Mouse (Mus musculus): Measurements from ENCODE around the gene 4930447C04Rik. TPM values are rescaled to one million over a fixed set of nuclear protein-coding genes. Genes with fewer than 3 reads are reported as not detected.

4930447C04Rik gene
- total RNA-seq (2021): 1 to 10 TPM; 6.8 to 7.9 TPM
- long read RNA-seq, experiment 1: 0 reads
- long read RNA-seq, experiment 2: 0 reads

DNA sequence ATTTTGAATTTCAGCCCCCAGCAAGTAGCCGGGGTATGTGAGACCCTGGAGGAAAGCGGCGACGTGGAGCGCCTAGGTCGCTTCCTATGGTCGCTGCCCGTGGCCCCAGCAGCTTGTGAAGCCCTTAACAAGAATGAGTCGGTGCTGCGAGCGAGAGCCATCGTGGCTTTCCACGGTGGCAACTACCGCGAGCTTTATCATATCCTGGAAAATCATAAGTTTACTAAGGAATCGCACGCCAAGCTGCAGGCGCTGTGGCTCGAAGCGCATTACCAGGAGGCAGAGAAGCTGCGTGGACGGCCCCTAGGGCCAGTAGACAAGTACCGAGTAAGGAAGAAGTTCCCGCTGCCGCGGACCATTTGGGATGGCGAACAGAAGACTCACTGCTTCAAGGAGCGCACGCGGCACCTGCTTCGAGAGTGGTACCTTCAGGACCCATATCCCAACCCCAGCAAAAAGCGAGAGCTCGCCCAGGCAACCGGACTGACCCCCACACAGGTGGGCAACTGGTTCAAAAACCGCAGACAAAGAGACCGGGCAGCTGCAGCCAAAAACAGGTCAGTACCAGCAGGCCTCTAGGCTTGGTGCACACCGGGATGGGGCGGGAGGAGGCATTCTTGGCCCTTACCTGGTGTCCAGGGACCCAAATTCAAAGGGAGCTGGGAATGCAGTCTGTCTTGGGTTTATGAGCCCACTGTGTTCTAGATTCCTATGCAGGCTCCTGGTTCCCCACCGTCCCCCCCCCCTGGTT is at the start of gene 4930447C04Rik:
4930447C04Rik (minus strand) TSS at position 704 of the 751 bp plus-strand sequence.
- no peak for DNase-seq (ENCODE audit: low spot score in 2 of 2)
- intact Hi-C loops (cut with DNase I): no loop called here

DNA sequence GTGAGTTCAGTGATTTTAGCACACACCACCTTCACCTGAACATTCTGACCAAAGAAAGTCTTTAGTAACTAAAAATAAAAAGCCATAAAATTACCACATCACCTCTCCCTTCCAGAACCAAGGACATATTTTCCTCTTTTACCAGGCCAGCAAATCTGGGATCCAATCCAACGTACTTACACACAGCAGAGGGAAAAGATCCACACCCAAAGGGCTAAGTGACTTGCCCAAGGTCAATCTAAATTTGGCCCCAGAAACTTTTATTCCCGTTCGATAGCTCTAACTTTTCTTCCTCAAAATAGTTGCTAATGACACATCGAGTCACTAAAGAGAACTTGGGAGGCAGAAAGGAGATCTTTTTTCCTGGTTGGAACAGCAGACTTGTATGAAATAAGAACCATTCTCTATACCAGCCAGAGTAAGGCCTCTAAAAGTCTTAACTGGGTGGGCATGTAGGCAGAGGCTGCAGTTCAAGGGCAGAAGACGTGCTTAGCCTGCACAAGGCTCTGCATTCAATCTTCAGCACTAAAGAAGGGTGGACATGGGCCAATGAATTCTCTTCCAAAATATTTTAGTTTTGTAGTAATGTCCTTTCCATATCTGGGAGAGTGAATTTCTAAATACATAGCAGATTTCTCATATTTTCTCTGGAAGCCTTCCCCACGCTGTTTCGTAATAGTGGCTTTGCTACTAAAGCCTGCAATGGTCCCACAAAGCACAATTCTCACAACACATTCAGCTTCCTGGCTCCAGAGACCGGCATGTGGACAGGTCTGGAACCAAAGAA is 42.7 kb upstream of the 4930447C04Rik start:
- intact Hi-C loops (cut with DNase I): no loop called here
- no peak for DNase-seq (ENCODE audit: low spot score in 2 of 2)

DNA sequence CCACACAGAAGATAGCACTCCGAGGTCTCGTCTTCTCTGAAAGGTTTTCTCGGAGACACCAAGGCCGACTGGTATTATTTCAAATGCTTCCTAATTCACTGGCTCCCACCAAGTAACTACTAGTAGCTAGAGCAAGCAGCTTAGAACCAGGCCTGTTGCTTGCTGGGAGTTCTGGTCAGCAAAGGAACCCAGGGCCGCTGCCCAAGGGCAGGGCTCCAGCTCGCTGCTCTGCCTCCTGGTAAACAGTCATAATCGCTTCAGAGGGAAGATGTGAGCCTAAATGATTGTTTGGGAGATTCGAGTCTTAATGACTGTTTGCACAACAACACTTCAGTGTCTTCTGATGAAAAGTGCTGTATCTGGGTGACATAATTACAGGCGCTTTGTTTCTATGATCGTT is 42.0 kb upstream of the 4930447C04Rik start:
- intact Hi-C loops (cut with DNase I): no loop called here
- DNase-seq (ENCODE audit: low spot score in 2 of 2): no peak

GRCm38 (mm10) chr12:72979236-72979635 is 38.7 kb upstream of the 4930447C04Rik start:
- intact Hi-C loops (cut with DNase I): loop anchor here (10.0 kb wide), 1 partner anchor 464 kb away; no protein-coding TSS in a partner anchor
- DNase-seq (ENCODE audit: low spot score in 2 of 2): no peak

- intact Hi-C loops (cut with DNase I): loop anchor here (10.0 kb wide), 1 partner anchor 463 kb away; no protein-coding TSS in a partner anchor
- no peak for DNase-seq (ENCODE audit: low spot score in 2 of 2)
These were observed 37.3 kb upstream of the 4930447C04Rik start for GRCm38 (mm10) chr12:72977851-72978250.

DNA sequence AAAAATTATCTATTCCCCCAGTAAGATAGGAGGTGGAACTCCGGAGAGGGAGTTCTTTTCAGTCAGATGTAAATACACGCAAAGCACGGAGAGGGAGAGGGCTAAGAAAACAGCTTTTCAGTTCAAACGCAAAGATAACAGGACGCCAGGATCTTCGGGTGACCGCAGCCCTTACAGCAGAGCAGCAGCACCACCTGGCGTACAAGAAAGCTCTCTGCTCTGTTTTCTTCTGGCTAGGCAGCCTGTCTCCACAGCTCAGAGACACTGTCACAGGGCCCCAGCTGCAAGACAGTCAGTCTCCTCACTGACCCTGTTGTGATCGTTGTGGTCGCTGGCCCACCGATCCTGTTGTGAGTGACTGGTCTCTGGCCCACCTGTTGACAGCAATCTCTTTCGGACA is 36.1 kb upstream of the 4930447C04Rik start:
- peak; percentile 57 to 80 for DNase-seq (ENCODE audit: low spot score in 2 of 2)
- intact Hi-C loops (cut with DNase I): loop anchor here (1.0 to 10.0 kb wide), 2 partner anchors 128 to 462 kb away; no protein-coding TSS in a partner anchor

DNA sequence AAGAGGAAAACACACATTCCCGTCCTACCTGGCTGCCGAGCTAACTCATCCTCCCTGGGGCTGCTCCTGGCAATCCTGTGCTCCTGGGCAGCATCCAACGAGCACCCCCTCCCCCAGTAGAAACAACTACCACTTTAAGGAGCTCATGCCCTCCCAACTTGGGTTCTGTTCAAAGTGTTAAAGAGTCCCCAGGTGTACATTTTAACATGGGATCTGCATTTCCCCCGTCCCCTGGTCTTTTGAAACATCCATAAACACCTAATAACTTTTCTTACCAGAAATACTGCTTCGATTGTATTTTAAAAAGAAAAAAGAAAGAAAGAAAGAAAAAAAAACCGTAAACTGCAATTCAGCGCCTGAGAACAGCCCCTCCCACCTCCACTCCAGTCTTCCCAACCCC is 35.6 kb upstream of the 4930447C04Rik start:
- intact Hi-C loops (cut with DNase I): loop anchor here (1.0 to 10.0 kb wide), 2 partner anchors 128 to 461 kb away; no protein-coding TSS in a partner anchor
- no peak for DNase-seq (ENCODE audit: low spot score in 2 of 2)

DNA sequence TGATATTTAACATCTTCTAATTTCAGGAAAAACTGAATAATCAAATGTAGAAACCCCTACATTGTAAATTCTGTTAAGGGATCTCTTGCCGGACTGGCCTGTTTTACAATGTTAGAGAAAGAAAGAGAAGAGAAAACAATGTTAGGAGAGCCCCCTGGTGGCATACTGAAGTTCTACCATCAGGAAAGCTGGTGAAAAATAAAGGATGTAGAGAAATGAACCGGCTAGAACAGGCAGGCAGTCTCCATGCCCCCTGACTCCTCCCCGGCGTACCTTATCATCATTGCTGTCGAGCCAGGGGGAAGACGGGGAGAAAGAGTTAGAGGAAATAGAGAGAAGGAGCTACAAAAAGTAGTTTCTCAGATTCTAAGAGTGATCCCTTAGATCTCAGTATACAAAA is 32.6 kb upstream of the 4930447C04Rik start:
- intact Hi-C loops (cut with DNase I): loop anchor here (10.0 kb wide), 1 partner anchor 458 kb away; no protein-coding TSS in a partner anchor
- DNase-seq (ENCODE audit: low spot score in 2 of 2): peak; percentile 40 to 67

DNA sequence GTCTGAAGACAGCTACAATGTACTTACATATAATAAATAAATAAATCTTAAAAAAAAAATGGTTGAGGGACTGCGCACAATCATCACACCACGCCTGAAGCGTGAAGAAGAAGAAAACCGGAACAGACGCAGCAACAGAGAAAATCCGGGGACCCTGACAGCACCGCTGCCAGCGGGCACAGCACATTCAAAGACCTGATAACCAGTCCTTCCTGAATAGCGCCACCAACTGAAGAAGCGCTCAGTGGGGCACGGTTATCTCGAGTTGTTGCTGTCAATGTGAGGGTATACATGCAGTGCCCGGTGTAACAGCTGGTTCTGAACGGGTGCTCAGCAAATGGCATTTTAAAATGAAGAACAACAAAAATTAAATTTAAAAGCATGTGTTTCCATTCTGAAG is 30.0 kb upstream of the 4930447C04Rik start:
- intact Hi-C loops (cut with DNase I): loop anchor here (10.0 kb wide), 1 partner anchor 456 kb away; no protein-coding TSS in a partner anchor
- no peak for DNase-seq (ENCODE audit: low spot score in 2 of 2)

- intact Hi-C loops (cut with DNase I): no loop called here
- DNase-seq (ENCODE audit: low spot score in 2 of 2): no peak
These were observed 27.0 kb upstream of the 4930447C04Rik start for GRCm38 (mm10) chr12:72967541-72967940.

GRCm38 (mm10) chr12:72962761-72963160 is 22.2 kb upstream of the 4930447C04Rik start:
- intact Hi-C loops (cut with DNase I): no loop called here
- DNase-seq (ENCODE audit: low spot score in 2 of 2): no peak

GRCm38 (mm10) chr12:72958446-72958845 is 17.9 kb upstream of the 4930447C04Rik start:
- intact Hi-C loops (cut with DNase I): no loop called here
- DNase-seq (ENCODE audit: low spot score in 2 of 2): no peak

- no peak for DNase-seq (ENCODE audit: low spot score in 2 of 2)
- intact Hi-C loops (cut with DNase I): no loop called here
These were observed 17.4 kb upstream of the 4930447C04Rik start for GRCm38 (mm10) chr12:72957829-72958424.

- DNase-seq (ENCODE audit: low spot score in 2 of 2): no peak
- intact Hi-C loops (cut with DNase I): no loop called here
These were observed 14.3 kb upstream of the 4930447C04Rik start for GRCm38 (mm10) chr12:72954906-72955305.

DNA sequence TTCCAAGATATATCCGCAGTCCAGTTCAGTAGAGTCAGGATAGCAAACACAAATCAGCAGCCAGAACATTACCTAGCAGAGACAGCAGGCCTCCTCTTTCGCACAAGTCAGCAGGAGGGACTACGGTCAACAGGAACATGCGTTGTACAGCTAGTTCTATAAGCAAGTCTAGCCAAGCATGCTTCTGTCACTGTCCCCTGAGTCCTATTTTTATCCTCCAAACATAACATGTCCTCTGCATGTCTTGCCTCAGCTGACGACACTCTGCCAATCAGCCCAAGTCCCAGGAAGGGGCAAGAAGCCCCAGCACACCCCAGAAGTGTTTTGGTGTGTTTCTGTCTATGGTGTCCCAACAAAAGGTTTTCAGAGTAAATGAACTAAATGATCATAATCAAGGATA is 13.3 kb upstream of the 4930447C04Rik start:
- intact Hi-C loops (cut with DNase I): no loop called here
- no peak for DNase-seq (ENCODE audit: low spot score in 2 of 2)

DNA sequence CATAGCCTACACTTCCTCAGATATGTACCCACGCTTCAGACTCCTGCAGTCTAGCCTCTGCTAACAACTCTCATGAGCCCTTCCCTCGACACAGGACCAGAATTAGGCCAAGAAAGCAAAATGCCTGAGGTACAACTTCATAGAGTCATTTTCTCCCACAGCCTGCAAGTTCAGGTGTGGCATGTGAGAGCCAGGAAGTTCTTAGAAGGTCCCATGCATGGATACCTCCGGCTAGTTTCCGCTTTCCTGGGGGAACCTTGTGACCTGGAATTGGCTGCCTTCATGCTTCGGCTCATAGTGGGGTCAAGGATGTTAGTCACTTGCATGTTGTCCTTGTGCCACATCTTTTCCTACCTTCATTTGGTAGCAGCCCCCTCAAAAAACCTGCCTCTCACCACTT is 12.5 kb upstream of the 4930447C04Rik start:
- intact Hi-C loops (cut with DNase I): no loop called here
- no peak for DNase-seq (ENCODE audit: low spot score in 2 of 2)

GRCm38 (mm10) chr12:72947335-72947734 is 6.8 kb upstream of the 4930447C04Rik start:
- intact Hi-C loops (cut with DNase I): no loop called here
- DNase-seq (ENCODE audit: low spot score in 2 of 2): no peak

DNA sequence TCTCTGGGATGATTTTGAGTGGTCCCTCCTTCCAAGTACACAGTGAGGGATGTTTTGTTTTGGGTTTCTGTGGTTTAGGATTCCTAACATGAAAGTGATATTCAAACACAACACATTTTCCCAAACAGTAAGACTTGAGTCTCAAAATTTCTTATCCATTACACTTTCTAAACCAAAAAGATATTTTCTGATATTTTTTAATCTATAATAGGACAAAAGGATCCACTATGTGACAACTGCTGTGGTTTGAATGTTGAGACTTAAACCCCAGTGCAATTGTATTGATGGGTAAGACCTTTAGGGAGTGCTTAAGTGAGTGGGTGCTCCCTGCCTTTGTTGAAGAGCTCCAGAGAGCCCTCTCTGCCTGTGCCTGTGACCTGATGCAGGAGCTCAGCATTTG is 6.2 kb upstream of the 4930447C04Rik start:
- intact Hi-C loops (cut with DNase I): no loop called here
- no peak for DNase-seq (ENCODE audit: low spot score in 2 of 2)

- intact Hi-C loops (cut with DNase I): no loop called here
- no peak for DNase-seq (ENCODE audit: low spot score in 2 of 2)
These were observed 5.5 kb upstream of the 4930447C04Rik start for GRCm38 (mm10) chr12:72946064-72946395.
